ENCODE assay signal across 30 mouse cellular contexts in the genomic region with DNA sequence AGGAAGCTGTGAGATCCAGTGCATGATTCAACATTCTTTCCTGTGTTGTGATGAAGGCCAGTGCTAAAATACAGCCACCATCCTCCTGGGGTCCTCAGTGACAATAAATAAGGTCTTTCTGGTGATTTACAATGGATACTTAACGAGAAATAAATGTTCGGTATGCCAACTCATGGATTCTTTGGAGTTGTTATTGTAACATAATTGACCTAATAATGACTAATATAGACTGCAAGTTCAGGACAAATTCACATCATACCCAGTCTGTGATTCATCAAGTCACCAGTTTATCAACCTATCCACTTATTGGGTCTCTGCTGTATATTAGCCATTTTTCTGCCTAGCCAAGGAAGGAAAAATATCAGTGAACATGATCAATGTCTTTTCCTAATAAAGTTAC.
"Had no signal": no experiment of that assay in that cellular context is flagged by ENCODE, and none has a peak within 500 bp of the region (broad histone marks: within the 10 kb centered on the region; RNA-seq: fewer than 3 reads in every experiment).

No protein-coding gene starts in this region.

- DNase-seq: left cerebral cortex, postnatal 4 days; liver; liver, embryonic 13.5 days; liver, postnatal 0 days; lung, adult 18-20 months; lung, adult 2 months; lung, embryonic 14.5 days; lung, postnatal 10 days; lung, postnatal 14 days; lung, postnatal 36 days; lung, postnatal 4 days; midbrain, embryonic 14.5 days had no signal

- H3K27me3 ChIP-seq: limb, embryonic 12.5 days; limb, embryonic 13.5 days; limb, embryonic 15.5 days; liver, embryonic 12.5 days; liver, embryonic 13.5 days; liver, embryonic 15.5 days; lung, embryonic 15.5 days; megakaryocyte, embryonic 14.5 days; midbrain, embryonic 12.5 days; midbrain, embryonic 13.5 days; midbrain, embryonic 15.5 days; neural tube, embryonic 12.5 days had no signal

- H3K4me3 ChIP-seq: limb, embryonic 10.5 days; limb, embryonic 12.5 days; limb, embryonic 13.5 days; limb, embryonic 15.5 days; liver, embryonic 12.5 days; liver, embryonic 13.5 days; liver, embryonic 15.5 days; lung, embryonic 15.5 days; megakaryocyte, embryonic 14.5 days; midbrain, embryonic 10.5 days; midbrain, embryonic 12.5 days; midbrain, embryonic 13.5 days; midbrain, embryonic 15.5 days; myocyte; neural tube, embryonic 12.5 days had no signal

- H3K27ac ChIP-seq: limb, embryonic 10.5 days; limb, embryonic 12.5 days; limb, embryonic 13.5 days; limb, embryonic 15.5 days; liver, embryonic 12.5 days; liver, embryonic 13.5 days; liver, embryonic 14.5 days; liver, embryonic 15.5 days; lung, embryonic 15.5 days; macrophage; midbrain, embryonic 10.5 days; midbrain, embryonic 12.5 days; midbrain, embryonic 13.5 days; midbrain, embryonic 15.5 days; neural tube, embryonic 12.5 days had no signal

- H3K4me1 ChIP-seq: limb, embryonic 10.5 days; limb, embryonic 12.5 days; limb, embryonic 13.5 days; limb, embryonic 15.5 days; liver, embryonic 12.5 days; liver, embryonic 13.5 days; liver, embryonic 15.5 days; lung, embryonic 15.5 days; megakaryocyte, embryonic 14.5 days; midbrain, embryonic 10.5 days; midbrain, embryonic 12.5 days; midbrain, embryonic 13.5 days; midbrain, embryonic 15.5 days; neural tube, embryonic 12.5 days had no signal

- ATAC-seq: liver, embryonic 12.5 days; liver, postnatal 0 days; lung, postnatal 0 days; midbrain, embryonic 13.5 days; midbrain, embryonic 15.5 days; midbrain, embryonic 16.5 days had no signal
